Mouse (Mus musculus): ENCODE measurements at regions not wholly inside any gene's neighbourhood (a gene's known extent, or its start where the extent isn't known, plus 50 kb on each side); places are given as distances from the start of the nearest gene placed in this dataset.
"Not testable (repeated sequence)": the region's sequence is repeated elsewhere in the genome, so short reads cannot be mapped to it uniquely, and the experiment has no call there.

GRCm38 (mm10) chr14:53331153-53331552 is 835.6 kb upstream of the Olfr1507 start:
- not testable (repeated sequence) for TF ChIP-seq CTCF, EP300 (IDR thresholded peaks at IDR 0.05)

Data from lung, postnatal 0 days (tissue).